Mouse (Mus musculus) CD4-positive, CD25-positive, alpha-beta regulatory T cell, adult 2 months (primary cell): ENCODE measurements around the gene Six1.
"Not testable (repeated sequence)": the region's sequence is repeated elsewhere in the genome, so short reads cannot be mapped to it uniquely, and the experiment has no call there.

Experiments
- DNase-seq: peaks from one replicate; pipeline ENCODE4 v3.0.0-alpha.2; 2012; ENCODE audit warnings: low read depth, low spot score

The Six1 gene

DNA sequence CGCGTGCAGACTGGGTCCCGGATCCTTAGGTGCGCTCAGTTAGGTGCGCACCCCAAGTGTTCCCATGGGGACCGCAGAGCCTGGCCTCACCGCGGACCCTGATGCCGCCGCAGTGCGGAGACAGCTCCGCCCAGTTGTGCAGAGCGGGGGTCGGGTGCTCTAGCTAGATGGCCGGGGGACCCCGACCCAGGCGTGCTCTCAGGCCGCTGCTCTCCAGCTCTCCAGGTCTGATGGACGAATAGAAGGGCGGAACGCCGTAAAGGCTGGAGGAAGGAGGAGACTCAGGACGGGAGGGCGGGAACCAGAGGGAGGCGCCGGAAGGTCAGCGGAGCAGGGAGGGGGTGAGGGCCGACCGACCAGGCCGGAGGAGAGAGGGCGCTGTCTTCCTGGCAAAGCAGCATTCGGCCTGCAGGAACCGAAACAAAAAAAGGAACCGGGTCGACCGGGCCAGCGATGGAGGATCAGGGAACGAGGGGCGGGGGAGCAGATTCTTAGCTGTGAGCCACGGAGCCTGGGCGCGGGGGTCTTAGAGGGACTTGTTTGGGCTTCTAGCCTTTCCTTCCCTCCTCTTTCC, at the start of gene Six1:
Gene Six1 (minus strand): TSS at position 220 of the 574 bp plus-strand sequence.
- DNase-seq: peak; percentile 34

DNA sequence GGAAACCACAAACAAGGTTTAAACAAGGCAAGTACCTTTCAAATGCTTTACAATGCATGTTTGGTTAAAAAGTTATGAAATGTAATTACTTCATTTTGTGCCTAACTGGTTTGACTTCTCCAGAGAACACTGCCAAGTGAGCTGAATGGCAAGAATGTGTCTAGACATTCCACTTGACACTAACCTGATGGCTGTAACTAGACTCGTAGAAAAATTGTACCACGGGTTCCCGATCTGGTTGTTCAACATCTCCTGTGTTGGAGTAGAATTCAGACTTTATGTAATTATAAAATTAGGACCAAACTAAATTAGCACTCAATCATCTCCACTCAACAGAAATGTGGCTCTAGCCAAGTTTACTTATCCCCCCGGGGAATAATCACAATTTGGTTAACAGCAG, 44.9 kb upstream of the Six1 start:
- DNase-seq: no peak

DNA sequence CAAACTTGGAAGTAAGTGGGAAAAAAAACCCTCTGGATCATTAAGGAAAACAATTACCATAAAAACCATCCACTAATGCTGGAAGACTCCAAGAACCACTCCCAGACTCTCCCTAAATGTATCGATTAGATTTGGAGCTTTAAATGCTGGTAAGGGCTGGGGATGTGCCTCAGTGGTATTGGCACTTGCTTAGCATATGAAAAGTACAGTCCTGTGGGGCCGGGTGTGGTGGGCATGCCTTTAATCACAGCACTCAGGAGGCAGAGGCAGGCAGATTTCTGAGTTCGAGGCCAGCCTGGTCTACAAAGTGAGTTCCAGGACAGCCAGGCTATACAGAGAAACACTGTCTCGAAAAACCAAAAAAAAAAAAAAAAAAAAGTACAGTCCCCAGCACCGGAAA, 42.5 kb upstream of the Six1 start:
- not testable (repeated sequence) for DNase-seq

DNA sequence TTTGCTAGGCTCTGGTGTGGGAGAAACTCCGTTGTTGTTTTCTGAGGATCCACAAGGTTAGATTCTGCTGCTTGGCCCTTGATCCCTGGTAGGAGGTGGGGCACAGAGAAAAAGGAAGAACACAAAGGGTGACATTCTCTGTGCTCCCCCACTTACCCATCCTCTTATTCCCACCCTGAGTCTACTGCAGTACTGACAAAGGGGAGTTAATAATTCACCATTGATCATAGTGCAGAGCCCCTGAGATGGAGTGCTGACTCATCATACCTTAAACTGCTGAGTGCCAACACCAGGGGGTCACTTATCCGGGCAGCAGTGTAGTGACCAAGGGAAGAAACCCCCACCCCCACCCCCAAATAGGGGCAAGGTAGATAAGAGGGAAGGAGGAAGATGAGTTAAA, 40.9 kb upstream of the Six1 start:
- no peak for DNase-seq

DNA sequence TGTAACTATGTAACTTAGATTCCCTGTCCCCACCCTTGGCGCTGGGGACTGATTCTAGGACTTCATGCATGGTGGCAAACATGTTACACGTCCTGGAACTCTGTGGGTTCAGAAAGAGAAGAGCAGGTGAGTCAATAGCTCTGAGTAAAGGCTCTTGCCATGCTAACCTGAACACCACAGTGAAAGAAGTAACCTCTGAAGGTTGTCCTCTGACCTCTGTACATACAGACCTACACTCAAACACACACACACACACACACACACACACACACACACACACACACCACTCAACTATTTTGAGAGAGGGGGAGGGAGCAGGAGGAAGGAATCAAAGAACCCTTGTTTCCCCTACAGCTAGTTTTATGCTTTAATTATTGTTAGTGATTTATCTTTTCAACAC, 40.5 kb upstream of the Six1 start:
- no peak for DNase-seq

DNA sequence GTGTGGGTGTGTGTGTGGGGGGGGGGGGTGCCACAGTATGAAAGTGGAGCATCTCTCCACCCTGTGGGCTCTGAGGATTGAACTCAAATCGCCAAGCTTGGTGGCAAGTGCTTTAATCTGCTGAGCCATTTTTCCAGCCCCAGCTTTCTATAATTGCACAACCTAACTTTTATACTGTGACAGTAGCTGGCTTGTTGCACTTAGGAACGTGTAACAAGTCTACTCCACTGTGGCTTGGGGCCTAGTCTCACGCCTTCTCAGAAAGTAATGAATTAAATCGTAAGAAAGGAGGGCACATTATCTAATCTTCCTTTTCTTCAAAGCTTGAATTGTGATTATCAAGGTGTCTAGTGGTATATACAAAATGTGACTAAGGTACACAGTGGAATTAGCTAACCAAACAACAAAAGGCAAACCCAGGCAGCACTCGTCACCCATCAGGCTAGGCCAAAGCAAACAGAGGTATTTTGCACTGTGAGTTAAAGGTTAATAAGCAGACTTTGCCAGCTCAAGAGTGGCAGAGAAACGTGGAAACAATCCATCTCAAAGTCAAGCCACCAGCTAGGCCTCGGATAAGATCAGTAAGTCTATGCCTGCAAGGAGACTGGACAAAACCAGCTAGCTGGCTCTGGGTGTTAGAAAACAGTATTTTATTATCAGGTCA, 37.1 kb upstream of the Six1 start:
- DNase-seq: no peak

DNA sequence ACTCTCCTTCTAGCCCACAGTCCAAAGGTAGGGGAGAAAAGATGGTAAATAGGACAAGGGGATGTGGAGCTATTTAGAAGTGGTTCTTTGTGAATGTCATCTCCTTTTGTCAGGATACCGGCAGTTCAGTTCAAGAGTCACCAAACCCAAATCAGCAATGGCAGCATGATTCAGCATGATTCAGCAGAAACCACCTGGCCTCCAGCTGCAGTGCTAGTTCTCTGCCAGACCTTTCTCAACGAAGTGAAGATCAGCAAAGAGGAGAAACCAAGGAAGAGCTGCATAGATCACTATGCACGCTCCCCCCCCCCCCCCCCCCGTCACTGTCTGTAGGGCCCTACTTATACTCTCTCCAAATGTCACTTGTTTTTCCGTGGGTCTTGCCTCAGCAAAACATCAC, 35.2 kb upstream of the Six1 start:
- no peak for DNase-seq

DNA sequence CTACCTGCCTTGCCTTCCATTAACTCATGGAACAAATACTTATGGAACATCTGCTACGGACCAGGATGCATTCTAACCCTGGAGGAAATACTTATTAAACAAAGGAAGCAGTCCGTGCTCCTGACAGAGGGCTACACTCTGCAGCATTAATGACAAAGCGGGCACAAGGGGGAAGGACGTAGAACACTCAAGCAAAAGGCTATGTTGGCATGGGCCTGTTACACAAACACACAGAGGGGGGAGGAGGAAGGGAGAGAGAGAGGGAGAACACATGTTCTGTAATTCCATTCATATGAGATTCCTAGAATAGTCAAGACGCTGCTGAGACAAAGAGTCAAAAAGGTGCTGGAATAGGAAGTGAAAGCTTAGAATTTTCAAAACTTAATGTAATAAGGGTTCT, 34.8 kb upstream of the Six1 start:
- DNase-seq: no peak

DNA sequence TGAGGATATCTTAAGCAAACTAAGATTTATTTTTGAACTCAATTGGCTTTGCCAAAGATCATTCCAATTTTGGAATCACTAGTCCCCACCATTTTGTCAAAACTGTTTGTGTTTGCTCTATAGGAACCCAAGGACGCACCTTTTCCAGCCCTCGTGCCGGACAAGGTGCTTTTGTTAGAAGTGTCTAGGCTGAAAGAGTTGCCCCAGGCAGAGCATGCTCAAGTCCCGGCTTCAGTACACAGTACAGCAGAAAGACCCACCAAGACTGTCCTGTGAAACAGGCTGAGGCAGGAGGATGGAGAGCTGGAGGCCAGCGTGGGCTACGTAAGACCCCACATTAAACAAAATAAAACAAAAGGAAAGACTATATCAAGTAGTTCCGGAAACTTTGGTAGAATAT, 33.4 kb upstream of the Six1 start:
- no peak for DNase-seq

DNA sequence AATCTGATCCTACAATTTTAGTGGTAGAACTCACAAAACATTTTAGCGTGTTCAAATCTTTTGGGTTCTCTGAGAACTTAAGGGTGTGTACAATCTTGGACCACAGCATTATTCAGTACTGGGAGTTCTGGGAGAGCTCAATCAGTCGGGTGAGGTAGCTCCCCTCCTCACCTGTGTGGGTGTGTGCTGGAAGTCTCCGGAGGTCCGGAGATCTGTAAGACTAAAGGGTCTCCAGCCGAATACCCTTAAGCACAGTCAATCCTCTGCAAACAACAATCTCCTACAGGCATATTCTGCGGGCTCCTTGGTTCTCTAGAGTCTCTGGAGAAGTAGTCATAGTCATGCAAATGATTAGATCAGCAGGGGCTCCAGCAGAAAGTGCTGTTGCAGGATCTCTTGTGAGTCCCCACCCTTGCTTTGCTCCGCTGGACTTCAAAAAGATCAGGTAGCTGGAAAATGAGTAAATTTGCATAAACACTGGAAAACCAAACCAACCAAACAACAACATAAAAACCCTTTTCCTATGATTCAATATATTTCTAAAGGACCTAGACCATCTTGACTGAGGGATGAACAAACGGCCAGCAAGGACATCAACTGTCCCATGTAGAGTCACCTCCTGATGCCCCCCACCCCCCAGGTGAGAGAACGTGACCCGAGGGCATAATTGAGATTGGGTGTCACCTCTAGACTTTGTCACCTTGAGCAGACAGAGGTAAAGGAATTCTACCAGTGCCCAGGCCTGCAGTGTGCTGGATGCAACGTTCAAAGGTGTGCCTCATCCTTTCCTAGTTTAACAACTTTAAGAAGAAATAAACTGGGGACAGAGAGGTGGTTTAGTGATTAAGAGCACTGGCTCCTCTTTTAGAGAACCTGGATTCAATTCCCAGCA, 32.3 kb upstream of the Six1 start:
- DNase-seq: no peak

DNA sequence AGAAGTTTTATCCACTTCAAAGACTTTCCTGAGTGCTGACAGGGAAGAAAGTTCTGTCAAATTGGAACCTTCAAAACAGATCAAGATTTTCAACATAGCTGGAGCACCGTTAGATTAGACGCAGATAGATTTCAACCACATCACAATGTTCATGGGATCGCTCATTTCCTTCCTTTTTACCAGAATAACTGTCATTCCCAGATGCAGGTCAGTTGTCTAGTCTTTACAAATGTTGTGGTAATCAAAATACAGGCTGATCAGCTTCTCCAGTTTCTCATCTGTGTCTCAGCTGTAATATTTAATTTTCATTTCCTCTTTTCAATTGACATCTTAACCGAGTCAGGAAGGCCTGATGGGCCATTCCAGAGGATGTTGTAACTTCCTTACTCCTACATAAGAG, 30.1 kb upstream of the Six1 start:
- DNase-seq: no peak

DNA sequence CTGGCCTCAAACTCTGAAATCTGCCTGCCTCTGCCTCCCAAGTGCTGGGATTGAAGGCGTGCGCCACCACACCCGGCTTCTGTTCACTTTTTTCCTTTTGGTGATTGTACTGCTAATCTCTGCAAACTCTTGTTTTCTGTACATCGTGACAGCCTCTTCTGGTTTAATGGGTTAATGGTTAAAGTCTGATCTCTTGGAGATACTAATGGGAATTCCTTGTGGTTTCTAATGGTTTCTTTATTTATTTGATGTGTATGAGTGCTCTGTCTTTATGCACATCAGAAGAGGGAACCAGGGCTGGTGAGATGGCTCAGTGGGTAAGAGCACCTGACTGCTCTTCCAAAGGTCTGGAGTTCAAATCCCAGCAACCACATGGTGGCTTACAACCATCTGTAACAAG, 28.1 kb upstream of the Six1 start:
- not testable (repeated sequence) for DNase-seq

DNA sequence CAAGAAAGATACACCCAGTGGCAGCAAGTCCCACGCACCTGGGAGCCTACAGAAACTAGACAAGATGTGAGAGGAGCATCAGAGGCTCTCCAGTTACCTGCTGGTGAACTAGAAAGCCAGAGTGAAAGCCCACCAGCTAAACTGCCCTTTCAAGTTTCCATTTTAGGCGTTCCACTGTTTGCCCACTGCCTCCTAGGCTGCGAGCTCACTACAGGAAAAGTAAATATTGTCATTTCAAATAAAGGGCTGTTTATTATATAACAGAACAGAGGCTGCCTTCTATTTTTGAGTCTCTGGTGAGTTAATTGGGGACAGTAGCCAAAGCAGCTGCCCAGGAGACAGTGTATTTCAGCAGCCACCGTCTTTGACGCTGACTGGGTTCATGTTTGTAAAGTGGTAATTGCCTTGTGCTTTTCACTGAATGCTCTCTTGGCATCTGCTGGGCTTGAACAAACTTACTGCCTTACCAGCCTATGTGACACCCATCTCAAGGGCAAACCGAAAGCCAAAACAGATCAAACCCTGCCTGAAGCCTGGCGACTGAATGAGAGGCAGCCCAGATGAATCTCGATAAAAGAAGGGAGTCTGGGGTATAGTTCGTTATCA, 7.2 kb upstream of the Six1 start:
- no peak for DNase-seq

DNA sequence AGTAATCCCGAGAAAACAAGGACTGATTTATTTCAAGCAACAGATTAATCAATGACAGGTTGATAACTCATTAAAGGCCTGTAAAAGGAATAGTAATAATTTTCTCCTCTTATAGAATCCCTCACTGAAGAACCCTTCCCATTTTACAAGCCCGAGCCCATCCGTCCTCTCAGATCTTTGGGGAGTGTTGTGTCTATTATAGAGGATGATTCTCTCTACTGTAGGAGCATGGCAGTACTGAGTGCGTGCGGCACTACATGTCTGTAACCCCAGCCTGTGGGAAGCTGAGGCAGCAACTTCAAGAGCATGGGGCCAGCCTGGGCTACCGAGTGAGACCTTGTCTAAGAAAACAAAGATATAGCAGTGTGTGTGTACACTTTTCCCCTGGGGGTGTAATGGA, 3.8 kb upstream of the Six1 start:
- DNase-seq: no peak

DNA sequence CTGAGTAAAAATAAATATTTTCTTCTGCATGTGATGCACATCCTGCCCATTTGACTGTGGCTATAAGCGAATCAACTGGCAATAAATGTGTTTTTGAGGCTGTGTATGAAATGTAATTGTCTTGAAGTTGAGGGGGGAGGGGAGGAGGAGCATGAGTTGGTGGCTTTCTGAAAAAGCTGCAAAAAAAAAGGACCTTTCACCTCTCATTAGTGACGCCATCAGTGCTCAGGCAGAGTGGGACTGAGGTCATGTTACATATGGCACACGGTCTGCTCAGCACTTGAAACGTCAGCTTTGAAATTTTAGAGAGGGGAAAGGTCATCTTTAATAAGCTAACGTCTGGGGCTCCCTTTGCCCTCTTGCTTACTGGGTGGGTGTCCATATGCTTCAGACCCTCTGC, 1.8 kb upstream of the Six1 start:
- DNase-seq: no peak

DNA sequence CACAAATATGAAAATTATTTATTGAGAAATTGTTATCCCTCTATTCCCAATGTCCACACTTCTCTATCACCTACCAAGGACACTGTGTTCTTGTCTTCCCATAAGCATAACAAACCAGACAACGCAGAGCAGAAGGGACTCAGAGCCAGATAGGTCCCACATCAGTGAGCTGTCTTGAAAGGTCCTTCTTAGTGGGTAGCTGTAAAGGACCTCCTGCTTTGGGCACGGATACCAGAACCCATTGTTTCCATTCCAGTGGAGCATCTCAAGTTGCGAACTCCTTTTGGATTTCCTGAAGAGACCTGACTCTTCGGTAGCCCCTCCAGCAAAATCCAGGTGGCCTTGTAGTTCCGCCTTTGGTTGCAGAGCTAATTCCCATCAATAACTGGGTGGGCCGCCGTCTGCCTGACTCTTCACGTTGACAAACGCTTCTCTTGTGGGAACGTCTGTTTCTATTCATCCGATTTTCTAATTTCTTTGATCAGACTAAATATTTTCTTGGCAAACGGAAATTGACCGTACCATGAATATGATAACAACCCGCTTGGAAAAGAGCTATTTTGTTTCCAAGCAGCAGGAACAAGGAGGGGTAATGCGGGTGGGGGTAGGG, 994 bp upstream of the Six1 start:
- no peak for DNase-seq

DNA sequence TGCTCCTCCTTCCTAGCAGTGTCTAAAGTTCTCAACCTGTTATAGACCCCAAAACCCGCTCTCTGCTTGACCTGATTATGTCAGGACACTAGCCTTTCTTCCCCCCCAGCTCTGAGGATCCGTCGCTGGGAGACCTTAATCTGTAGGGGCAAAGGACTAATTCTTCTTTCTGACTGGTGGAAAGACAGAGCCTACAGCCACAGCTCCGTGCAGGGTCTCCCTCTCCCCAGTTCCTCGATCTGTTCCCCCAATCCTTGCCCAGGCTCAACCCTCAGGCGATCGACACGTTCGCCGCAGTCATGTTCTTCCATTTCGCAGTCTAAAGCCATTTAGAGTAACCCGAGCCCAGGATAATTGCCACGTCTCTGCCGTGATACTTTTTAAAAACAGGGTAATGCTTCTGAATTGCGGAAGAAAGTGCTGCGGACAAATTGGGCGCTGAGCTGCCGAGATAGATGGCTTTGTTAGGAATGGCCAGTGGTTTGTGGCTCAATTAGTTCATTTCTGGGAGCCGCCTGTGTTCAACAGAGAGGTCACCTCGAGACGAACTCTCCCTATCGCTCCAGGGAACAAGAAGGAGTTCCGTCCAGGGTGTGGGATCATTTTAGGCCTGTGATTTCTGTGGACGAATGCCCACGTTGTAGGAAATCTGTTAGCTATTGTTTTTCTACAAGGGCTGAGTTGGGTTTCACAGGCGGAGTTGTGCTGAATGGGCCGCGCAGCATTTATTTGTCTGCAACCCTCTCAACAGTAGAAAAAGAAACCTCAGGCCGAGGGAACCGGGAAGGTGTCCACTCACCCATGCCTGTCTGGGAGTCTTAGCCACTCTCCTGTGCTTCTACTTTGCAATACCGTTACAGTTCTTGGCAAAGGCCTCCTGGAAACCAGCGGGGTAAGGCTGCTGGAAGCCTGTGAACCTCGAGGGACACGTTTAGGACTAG, 766 bp downstream of the Six1 start:
- DNase-seq: no peak

DNA sequence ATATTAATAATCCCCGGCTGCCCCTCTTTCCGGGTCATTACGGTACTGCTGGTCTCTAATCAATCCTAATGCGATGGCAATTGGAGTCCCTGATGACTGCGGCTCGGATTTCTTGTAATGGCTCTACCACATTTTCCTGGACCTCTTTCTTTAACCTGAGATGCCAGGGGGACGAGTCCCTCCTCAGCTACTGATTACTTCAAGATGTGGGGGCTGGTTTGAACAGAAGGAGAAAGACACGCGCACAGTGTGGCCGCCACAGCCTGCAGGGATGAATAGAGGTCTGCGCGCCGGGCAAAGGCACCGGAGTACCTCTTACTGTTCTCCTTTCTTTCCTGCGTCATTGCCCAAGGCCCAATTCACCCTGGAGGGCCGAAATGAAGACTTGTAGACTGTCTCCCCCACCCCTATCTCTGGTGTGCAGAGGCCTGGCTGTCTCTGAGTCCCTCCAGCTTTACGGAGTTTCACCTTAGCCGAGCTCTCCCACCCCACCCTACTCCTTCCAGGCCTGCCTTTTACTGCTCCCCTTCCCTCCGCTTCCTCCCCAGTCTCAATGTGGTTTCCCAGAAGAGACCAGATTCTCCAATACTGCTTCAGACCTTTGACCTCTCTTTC, 1.5 kb downstream of the Six1 start:
- DNase-seq: no peak

DNA sequence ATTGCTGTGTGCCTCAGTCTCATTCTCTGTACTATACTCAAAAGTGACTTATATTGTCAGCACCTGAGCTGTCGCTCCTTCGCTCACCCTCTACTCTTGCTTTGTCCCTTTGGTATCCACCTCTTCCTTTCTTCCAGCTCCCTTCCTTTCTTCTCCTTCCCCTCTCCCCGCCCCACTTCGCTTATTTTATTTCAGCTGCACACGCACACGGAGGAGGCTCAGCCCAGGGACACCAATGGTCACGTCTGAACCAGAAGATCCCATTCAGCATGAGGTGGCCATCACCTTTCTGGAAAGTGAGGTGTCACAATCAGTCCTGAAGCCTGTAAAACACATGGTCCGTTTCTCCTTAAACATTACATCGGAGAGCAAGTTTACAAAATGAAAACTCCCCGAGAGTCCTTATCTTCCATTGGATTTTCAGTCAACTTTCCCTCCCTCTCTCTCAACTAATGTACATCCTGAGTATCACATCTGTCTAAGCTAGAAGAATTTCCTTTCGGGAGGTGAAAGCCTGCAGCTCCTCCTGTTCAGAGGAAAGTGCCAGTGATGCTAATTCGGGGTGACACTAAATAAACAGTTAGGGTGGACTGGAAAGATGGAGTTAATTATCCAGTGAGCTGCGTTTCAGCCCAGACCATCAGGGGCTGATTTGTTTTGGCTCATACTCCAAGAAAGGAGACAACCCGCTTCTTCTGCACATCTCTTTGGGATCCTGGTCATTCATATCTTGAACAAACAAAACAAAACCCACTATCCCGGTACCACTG, 2.7 kb downstream of the Six1 start:
- no peak for DNase-seq

DNA sequence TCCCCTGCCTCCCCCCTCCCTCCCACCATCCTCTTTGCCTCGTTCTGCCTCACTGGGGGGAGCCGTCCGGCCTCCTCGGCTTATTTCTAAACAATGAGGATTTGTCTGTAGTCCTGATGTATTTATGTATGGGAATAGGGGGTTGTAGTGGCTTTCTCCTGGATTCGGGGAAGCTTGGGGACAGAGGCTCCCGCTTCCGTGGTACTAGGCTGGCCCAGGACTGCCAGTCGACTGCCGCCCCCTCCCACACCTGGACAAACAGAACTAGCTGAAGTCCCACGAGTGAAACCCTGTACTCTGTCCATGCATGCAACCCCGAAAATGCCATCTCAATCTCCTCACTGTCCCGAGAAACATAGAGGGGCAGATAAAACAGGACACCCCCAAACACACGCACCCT, 3.4 kb downstream of the Six1 start:
- DNase-seq: no peak
